Mouse (Mus musculus): Measurements from ENCODE around the gene Stum.

DNA sequence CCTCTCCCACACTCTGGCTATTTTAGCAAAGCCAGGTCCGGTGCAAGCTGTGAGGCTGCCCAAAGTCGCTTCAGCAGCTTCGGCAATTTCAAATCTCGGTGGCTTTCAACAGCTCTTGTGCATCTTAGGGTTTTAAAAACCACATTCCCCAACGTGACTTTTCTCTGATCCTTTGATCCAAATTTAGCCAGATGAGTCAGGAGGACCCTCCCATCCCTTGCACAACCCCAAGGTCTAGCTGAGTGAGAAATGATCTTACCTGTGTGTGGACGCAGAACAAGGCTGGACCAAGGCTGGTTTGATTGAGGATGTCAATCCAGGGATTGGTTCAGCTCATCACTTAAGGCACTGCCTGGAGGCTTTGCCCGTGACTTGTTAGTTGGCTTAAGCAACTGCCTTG lies 73.0 kb downstream of the Stum start:
- TF ChIP-seq GATA1 (IDR thresholded peaks at IDR 0.05; ENCODE audit: low read length) (no peak), TAL1 (IDR thresholded peaks at IDR 0.05; ENCODE audit: low read length) (no peak)
